Mouse (Mus musculus) limb, embryonic 12.5 days (tissue): ENCODE data around the gene Itgb1. TPM values are rescaled to one million over a fixed set of nuclear protein-coding genes. Genes with fewer than 3 reads are reported as not detected.
A peak's percentile ranks its signal among the peaks of the same experiment; 100 is the strongest.

ENCODE experiments used
- ATAC-seq: fragments of 200-750 bp; cut with Nextera tagmentation; 2 replicates; pipeline ENCODE4 v1.8.0; 2017; ENCODE audit warnings: low read depth, moderate TSS enrichment; ENCODE audit not compliant: insufficient number of reproducible peaks, insufficient read depth, low FRiP score, low TSS enrichment
- H3K27ac ChIP-seq: fragments of 300-500 bp; sonication (generic); 2 replicates; pipeline ENCODE4 v1.5.1; 2016; ENCODE audit warnings: mild to moderate bottlenecking, moderate library complexity
- H3K27me3 ChIP-seq: fragments of 300-500 bp; sonication (generic); 2 replicates; pipeline ENCODE4 v1.6.1; 2016; ENCODE audit warnings: mild to moderate bottlenecking, moderate library complexity
- H3K36me3 ChIP-seq: fragments of 300-500 bp; sonication (generic); 2 replicates; pipeline ENCODE4 v1.6.1; 2016; ENCODE audit warnings: mild to moderate bottlenecking, moderate library complexity
- H3K4me1 ChIP-seq: fragments of 300-500 bp; sonication (generic); replicated peaks from 2 replicates; pipeline ENCODE4 v1.6.1; 2016
- H3K4me2 ChIP-seq: fragments of 300-500 bp; sonication (generic); 2 replicates; pipeline ENCODE4 v1.6.1; 2016; ENCODE audit warnings: mild to moderate bottlenecking, moderate library complexity
- H3K4me3 ChIP-seq: fragments of 300-500 bp; sonication (generic); replicated peaks from 2 replicates; pipeline ENCODE4 v1.5.1; 2016; ENCODE audit warnings: mild to moderate bottlenecking
- H3K9ac ChIP-seq: fragments of 300-500 bp; sonication (generic); replicated peaks from 2 replicates; pipeline ENCODE4 v1.6.1; 2016; ENCODE audit warnings: mild to moderate bottlenecking, moderate library complexity
- H3K9me3 ChIP-seq: fragments of 300-500 bp; sonication (generic); 2 replicates; pipeline ENCODE4 v1.6.1; 2016; ENCODE audit warnings: mild to moderate bottlenecking, moderate library complexity
- WGBS: fragments of 180-500 bp; shearing (Covaris S2); methylation state at CpG from one replicate; pipeline ENCODE4 v1.1.7; 2016; 5-methylcytosine and 5-hydroxymethylcytosine counted together
- polyA plus RNA-seq: library from polyadenylated mRNA; unstranded; fragments of >200 nt; fragmentation: Nextera tagmentation; extraction: Ambion mirVana; gene quantifications from 2 replicates; pipeline ENCODE4 v1.2.1, GENCODE M21; 2016

Itgb1 gene
- polyA plus RNA-seq = 202 and 215 TPM in 2 replicates

DNA sequence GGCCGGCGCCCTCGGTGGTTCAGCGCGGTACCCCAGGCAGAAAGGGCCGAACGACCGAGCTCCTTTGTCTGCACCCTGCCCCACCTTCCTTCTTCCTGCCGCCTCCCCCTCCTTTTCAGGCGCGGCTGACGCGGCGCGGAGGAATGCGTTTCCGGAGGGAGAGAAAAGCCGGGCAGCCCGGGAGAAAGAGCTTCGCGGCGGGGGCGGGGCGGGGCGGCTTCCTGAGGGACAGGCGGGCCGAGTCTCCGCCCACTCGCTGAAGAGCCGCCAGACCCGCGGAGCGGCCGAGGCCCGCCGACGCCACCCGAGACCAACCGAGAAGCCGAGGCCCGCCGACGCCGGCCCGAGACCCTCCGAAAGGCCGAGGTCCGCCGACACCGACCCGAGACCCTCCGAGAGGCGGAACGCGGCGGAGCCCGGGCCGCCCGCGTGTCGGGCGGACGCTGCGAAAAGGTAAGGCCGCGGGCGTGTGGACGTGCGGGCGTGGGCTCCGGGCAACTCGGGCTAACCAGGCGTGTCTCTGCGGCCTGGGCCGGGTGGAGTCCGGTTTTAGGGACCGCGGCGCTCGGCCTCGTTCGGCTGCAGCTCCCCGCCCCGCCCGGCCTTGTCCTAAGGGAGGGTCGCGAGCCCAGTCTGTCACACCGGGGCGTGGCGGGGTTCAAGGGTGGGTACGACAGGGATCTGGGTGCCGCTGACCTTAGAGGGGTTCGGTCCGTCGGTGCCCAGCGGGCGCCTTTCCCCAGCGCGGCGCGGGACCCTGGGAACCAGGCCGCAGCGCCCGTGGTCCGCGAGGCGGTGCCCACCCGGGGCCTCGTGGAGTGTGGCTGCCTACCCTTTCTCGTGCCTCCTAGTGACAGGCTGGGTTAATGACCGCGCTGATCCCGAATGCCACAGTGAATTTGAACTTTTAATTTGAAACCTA, at the start of gene Itgb1:
TSS of gene Itgb1 (plus strand) at position 148 of the 922 bp plus-strand sequence.
- peaks cover 20% of the 10 kb centered on the region for H3K4me1 ChIP-seq
- no peaks in the 10 kb centered on the region for H3K9me3 ChIP-seq
- peak within 1 kb of the TSS; percentile 99 for H3K27ac ChIP-seq
- H3K4me3 ChIP-seq = peak within 1 kb of the TSS; percentile 83
- under 1% methylated on average over 106 of the region's 113 CpGs for WGBS
- ATAC-seq = peak; percentile 95
- no peaks in the 10 kb centered on the region for H3K27me3 ChIP-seq
- no peaks in the 10 kb centered on the region for H3K36me3 ChIP-seq
- peak within 1 kb of the TSS; percentile 67 for H3K4me2 ChIP-seq
- peak within 1 kb of the TSS; percentile 98 for H3K9ac ChIP-seq

DNA sequence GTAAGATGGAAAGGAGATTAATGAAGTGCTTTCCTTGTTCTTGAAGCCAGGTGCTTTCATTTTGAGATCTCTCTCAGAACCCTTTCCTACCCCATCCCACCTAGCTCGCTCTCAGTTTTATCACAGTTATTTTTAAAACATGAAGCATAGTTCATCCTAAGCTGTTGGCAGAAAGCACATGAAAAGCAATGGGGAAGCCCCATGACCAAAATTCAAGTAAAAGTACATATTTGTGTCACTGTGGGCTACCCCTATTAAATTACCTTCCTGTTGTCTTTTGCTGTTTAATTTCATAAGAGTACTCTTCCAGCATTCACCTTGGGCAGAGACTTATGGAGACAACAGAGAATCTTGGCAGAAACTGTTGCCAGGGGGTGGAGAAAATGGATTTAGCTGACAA, 42.4 kb upstream of the Itgb1 start:
- WGBS = 94% methylated on average over 1 of the region's 1 CpGs
- no peak for ATAC-seq

DNA sequence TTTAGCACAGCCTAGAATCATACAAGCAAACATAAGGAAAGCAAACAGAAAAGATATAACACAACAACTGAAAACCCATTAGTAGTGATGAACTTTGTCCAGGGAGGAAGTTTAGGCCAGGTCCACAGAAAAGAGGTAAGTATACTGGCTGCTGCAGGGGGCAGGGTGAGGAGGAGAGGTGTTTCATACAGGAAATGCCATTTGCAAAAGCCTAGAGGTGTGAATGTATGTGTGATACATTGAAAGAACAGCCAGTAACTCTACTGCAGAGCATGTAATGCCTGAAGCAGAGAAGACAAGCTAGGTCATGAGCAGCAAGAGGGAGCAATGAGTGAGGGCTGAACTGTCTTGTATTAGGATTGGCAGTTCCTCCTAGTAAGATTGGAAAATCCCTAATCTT, 40.0 kb upstream of the Itgb1 start:
- ATAC-seq = no peak
- no peaks in the 10 kb centered on the region for H3K9me3 ChIP-seq
- H3K4me2 ChIP-seq = no peak overlapping the region
- H3K4me3 ChIP-seq = no peak overlapping the region
- H3K4me1 ChIP-seq = no peaks in the 10 kb centered on the region
- H3K27me3 ChIP-seq = no peaks in the 10 kb centered on the region
- H3K36me3 ChIP-seq = no peaks in the 10 kb centered on the region
- no peak overlapping the region for H3K9ac ChIP-seq
- H3K27ac ChIP-seq = no peak overlapping the region

More for the DNA sequence above, 42.4 kb upstream of the Itgb1 start:
- no peaks in the 10 kb centered on the region for H3K27me3 ChIP-seq
- H3K36me3 ChIP-seq = no peaks in the 10 kb centered on the region
- no peak overlapping the region for H3K9ac ChIP-seq
- 0 out of 2 replicates have a peak, but pooled peaks cover 2% of the 10 kb centered on the region for H3K4me1 ChIP-seq
- no peak overlapping the region for H3K4me2 ChIP-seq
- H3K27ac ChIP-seq = no peak overlapping the region
- no peak overlapping the region for H3K4me3 ChIP-seq
- H3K9me3 ChIP-seq = no peaks in the 10 kb centered on the region

DNA sequence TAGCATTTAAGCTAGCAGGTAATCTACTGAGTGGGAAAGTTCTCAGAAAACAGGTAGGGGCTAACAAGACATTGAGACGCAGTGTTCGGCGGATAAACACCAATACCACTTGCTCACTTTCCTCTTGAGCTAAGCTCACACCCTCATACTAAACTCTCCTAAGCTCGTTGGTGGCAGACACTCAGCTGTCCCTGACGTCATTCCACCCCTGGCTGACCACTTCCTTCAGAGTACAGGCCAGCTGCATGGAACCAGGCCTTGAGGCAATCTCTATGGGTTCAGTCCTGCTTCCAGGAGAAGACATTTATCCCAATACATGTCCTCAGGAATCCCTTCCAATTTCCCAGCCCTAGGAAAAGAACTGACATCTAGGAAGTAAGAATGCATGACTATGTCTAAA, 39.0 kb upstream of the Itgb1 start:
- Histone ChIP-seq H3K36me3 (no peaks in the 10 kb centered on the region), H3K27ac (no peak overlapping the region), H3K9me3 (no peaks in the 10 kb centered on the region), H3K9ac (no peak overlapping the region), H3K4me3 (no peak overlapping the region), H3K4me1 (no peaks in the 10 kb centered on the region), H3K4me2 (no peak overlapping the region), H3K27me3 (no peaks in the 10 kb centered on the region)
- WGBS = 82% methylated on average over 5 of the region's 5 CpGs
- no peak for ATAC-seq

DNA sequence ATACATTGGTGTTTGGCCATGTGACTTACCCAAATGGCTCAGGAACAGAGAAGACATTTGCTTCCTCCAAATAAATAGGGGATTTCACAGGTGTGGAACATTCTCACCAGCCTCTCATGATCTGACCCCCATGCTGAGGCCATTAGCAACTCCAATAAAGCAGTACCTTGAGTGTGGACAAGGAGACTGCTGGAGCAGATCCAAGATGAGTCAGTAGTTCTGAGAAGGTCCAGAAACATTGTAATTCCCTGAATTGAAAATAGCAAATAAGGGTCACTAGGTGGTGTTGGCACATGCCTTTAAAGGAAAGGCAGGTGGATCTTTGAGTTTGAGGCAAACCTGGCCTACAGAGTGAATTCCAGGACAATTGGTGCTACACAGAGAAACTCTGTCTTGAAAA, 37.4 kb upstream of the Itgb1 start:
- no peak overlapping the region for H3K4me2 ChIP-seq
- H3K4me1 ChIP-seq = no peaks in the 10 kb centered on the region
- ATAC-seq = no peak
- no peak overlapping the region for H3K4me3 ChIP-seq
- H3K27me3 ChIP-seq = no peaks in the 10 kb centered on the region
- no peaks in the 10 kb centered on the region for H3K9me3 ChIP-seq
- no peaks in the 10 kb centered on the region for H3K36me3 ChIP-seq
- H3K27ac ChIP-seq = no peak overlapping the region
- H3K9ac ChIP-seq = no peak overlapping the region

DNA sequence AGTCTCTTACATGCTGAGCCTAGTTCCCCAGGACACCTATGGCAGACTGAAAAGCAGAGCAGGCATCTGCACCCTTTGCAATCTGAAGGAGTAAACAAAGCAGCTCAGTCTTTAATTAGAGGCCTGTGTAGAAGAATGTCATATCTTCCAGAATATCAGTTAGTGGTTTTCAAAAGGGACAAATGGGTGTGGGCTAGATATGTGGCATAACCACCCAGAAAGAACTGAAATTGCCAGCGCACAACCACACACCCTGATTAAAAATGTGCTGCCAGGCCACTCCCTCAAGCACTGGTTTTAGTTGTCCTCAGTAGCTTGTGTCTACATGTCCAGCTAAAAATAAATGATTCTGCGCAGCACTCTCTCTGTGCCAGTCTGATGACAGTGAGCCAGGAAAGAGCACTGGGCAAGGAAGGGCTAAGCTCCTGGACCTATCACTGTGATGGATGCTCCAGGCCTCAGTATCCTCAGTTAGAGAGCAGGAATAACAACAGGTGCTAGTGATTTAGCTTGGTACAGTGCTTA, 35.1 kb upstream of the Itgb1 start:
- H3K36me3 ChIP-seq = no peaks in the 10 kb centered on the region
- no peak overlapping the region for H3K4me3 ChIP-seq
- peaks cover 17% of the 10 kb centered on the region for H3K4me1 ChIP-seq
- H3K9me3 ChIP-seq = no peaks in the 10 kb centered on the region
- no peak overlapping the region for H3K9ac ChIP-seq
- H3K27me3 ChIP-seq = no peaks in the 10 kb centered on the region
- H3K4me2 ChIP-seq = no peak overlapping the region
- 88% methylated on average over 2 of the region's 2 CpGs for WGBS
- H3K27ac ChIP-seq = no peak overlapping the region
- ATAC-seq = no peak

DNA sequence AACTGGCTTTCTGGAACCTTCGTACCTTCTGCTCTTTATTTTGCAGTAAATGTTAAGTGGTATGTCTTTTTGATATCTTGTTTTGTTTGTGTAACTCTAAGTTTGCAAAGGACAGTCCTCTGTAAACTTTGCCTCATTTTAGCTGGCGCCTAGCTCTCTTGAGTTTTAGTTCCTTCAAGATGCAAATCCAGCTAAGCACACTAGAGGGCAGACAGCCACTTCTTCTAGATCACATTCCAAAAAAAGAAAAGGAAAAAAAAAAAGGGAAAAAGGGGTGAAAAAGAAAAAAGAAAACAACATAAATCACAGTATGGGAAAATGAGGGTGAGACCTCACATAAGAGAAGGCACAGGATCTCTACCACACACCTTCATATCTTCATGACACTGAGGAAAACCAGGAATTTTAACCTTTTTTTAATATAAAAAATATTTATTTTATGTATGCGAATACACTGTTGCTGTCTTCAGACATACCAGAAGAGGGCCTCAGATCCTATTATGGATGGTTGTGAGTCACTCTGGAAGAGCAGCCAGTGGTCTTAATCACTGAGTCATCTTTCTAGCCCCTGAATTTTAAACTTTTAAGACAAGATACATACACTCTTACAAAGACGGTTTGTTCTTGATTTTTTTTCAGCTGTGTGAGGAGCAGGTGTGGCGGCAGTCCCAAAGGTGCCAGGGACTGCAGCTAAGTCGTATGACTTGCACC, 32.9 kb upstream of the Itgb1 start:
- no peaks in the 10 kb centered on the region for H3K27me3 ChIP-seq
- 46% methylated on average over 6 of the region's 6 CpGs for WGBS

DNA sequence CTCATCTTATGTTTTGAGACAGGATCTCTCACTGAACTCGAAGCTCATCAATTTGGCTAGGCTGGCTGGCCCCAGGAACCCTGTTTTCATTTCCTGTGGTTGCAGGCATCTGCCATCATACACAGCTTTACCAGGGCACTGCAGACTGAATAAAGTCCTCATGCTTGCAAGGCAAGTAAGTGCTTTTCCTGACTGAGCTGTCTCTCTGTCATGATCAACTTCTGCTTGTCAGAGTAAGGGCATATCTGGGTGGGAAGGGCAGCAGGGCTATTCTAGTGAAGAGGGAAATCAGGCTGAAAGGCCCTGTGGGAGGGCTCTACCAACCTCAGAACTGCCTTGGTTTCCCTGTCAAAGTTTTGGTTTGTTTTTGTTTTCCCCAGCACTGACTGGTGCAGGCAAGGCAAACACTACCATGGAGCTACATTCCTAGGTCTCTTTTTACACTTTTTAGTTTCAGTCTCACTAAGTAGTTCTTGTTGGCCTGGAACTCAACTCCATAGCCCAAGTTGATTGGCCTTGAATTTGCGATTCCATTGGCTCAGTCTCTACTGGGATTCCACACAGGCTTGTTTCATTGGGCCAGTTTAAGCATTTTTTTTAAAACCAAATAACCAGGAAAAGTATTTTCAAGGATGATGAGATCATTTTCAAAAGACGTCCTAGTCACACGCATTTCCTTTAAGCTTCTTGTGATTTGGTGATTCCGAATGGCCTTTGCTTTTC, 31.7 kb upstream of the Itgb1 start:
- Histone ChIP-seq H3K36me3 (no peaks in the 10 kb centered on the region), H3K27ac (peak overlapping the region; percentile 87), H3K9ac (no peak overlapping the region), H3K9me3 (no peaks in the 10 kb centered on the region), H3K4me1 (peaks cover 17% of the 10 kb centered on the region), H3K4me3 (peak overlapping the region; percentile 30; the same call in 1 of the 2 replicates), H3K27me3 (no peaks in the 10 kb centered on the region), H3K4me2 (peak overlapping the region; percentile 61)
- 28% methylated on average over 5 of the region's 5 CpGs for WGBS
- no peak for ATAC-seq

More for the DNA sequence above, 32.9 kb upstream of the Itgb1 start:
- Histone ChIP-seq H3K4me2 (no peak overlapping the region), H3K9me3 (no peaks in the 10 kb centered on the region), H3K27ac (no peak overlapping the region), H3K4me3 (no peak overlapping the region), H3K36me3 (no peaks in the 10 kb centered on the region), H3K4me1 (peaks cover 17% of the 10 kb centered on the region), H3K9ac (no peak overlapping the region)
- ATAC-seq = no peak

DNA sequence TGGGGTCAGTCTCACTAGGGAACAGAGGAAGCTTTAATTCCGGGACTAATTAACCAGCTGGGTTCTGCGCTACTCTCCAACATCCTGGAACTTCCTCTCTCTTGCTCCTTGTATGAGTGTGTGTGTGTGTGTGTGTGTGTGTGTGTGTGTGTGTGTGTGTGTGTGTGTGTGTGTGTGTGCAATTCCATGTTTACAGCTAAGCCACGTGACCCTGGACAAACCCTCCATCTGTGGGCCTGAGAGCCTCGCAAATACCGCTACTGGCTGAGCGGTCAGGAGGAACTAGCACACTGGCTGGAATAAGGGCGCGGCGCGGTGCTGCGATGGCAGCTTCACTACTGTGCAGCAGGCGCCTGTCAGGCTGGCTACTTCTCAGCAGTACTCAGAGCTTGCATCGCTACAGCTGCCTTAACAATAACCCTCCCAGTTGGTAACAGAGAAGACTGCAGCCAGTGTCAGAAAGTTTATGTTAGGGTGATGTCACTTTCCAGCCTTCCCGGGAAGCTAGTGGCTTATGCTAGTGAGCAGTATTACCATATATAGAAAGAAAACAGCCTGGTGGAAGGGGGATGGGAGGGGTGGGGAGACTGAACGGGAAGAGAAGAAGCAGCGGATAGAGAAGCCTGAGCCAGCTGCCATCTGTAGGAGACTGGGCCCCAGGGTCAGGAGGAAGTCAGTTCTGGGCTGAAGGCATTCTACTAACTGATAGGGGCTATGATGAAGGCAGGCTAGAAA, 30.9 kb upstream of the Itgb1 start:
- WGBS = 2% methylated on average over 16 of the region's 16 CpGs
- Histone ChIP-seq H3K4me2 (peak overlapping the region; percentile 61), H3K9ac (peak overlapping the region; percentile 34), H3K27me3 (no peaks in the 10 kb centered on the region), H3K27ac (peak overlapping the region; percentile 87), H3K36me3 (no peaks in the 10 kb centered on the region), H3K4me1 (peaks cover 17% of the 10 kb centered on the region), H3K4me3 (peak overlapping the region; percentile 30), H3K9me3 (no peaks in the 10 kb centered on the region)
- ATAC-seq = peak; percentile 89

DNA sequence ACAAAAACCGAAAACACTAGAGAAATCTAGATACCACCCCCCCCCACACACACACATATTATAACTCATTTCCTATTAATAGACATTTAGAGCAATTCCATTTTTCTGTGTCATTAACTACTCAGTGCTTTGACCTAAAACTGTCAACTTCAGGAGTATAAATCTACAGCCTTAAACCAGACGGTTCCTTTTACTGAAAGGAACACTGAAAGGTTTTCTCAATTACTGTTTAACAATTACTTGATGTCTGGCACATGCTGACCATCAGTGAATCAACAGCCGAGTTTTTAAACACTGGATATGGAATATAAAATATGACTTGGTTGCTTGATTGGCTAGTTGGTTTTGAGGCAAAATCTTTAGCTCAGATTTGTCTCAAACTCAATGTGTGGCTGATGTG, 23.3 kb upstream of the Itgb1 start:
- H3K9me3 ChIP-seq = no peaks in the 10 kb centered on the region
- H3K4me1 ChIP-seq = no peaks in the 10 kb centered on the region
- no peaks in the 10 kb centered on the region for H3K36me3 ChIP-seq
- WGBS = 28% methylated on average over 3 of the region's 3 CpGs
- no peak overlapping the region for H3K27ac ChIP-seq
- no peak overlapping the region for H3K4me2 ChIP-seq
- H3K27me3 ChIP-seq = no peaks in the 10 kb centered on the region
- H3K4me3 ChIP-seq = no peak overlapping the region
- H3K9ac ChIP-seq = no peak overlapping the region
- no peak for ATAC-seq
